Mouse (Mus musculus): ENCODE measurements at regions not wholly inside any gene's neighbourhood (a gene's known extent, or its start where the extent isn't known, plus 50 kb on each side); places are given as distances from the start of the nearest gene placed in this dataset.

GRCm38 (mm10) chrX:103250961-103251360 is 64.5 kb upstream of the Nap1l2 start:
- peak; percentile 5 for DNase-seq (ENCODE audit: low spot score)

GRCm38 (mm10) chrX:103251478-103251877 is 65.0 kb upstream of the Nap1l2 start:
- peak; percentile 12 for DNase-seq (ENCODE audit: low spot score)

GRCm38 (mm10) chrX:103252056-103252850 is 65.8 kb upstream of the Nap1l2 start:
- DNase-seq (ENCODE audit: low spot score): peak; percentile 32

GRCm38 (mm10) chrX:103252881-103253280 is 66.4 kb upstream of the Nap1l2 start:
- no peak for DNase-seq (ENCODE audit: low spot score)

GRCm38 (mm10) chrX:103254867-103255266 is 66.3 kb upstream of the Cdx4 start:
- no peak for DNase-seq (ENCODE audit: low spot score)

GRCm38 (mm10) chrX:103259882-103260281 is 61.3 kb upstream of the Cdx4 start:
- peak; percentile 78 for DNase-seq (ENCODE audit: low spot score)

Data from embryo, embryonic 10.5 days (tissue).